ENCODE assay signal across 8 mouse cellular contexts in genomic region chr8:105374513-105374966, GRCm38 (mm10). TPM values are rescaled to one million over a fixed set of nuclear protein-coding genes. Genes with fewer than 3 reads are reported as not detected.
A peak's percentile ranks its signal among the peaks of the same experiment; 100 is the strongest.
DNase-seq lines count a peak whose midpoint lies in the region; ATAC-seq and TF ChIP-seq lines count a peak whose summit lies in the region.

No protein-coding gene starts in this region.

- 26% methylated on average over 33 of the region's 33 CpGs for WGBS in hindbrain, embryonic 11.5 days
- 29% methylated on average over 26 of the region's 33 CpGs for WGBS in lung, embryonic 15.5 days
- WGBS in olfactory bulb, adult 2 months, result 30% methylated on average over 33 of the region's 33 CpGs

- H3K36me3 ChIP-seq in hindbrain, embryonic 11.5 days (ENCODE audit: control insufficient read depth, insufficient read depth, low read length), result no peaks in the 10 kb centered on the region
- peaks cover under 1% of the 10 kb centered on the region; the same call in 1 of the 2 replicates for H3K36me3 ChIP-seq in lung, embryonic 15.5 days

- TF ChIP-seq CTCF in olfactory bulb, adult 2 months (IDR thresholded peaks at IDR 0.05; ENCODE audit: insufficient read depth, low read depth, low read length), result peak; percentile 60; the same call in 1 of the 2 replicates

- no peak for TF ChIP-seq POLR2A in olfactory bulb, adult 2 months (IDR thresholded peaks at IDR 0.05; ENCODE audit: insufficient read depth, low read depth, low read length)

- H3K4me2 ChIP-seq in hindbrain, embryonic 11.5 days (replicated peaks; ENCODE audit: low read depth, low read length), result peak overlapping the region; percentile 36
- H3K4me2 ChIP-seq in lung, embryonic 15.5 days, result peak overlapping the region; percentile 46

- H3K27me3 ChIP-seq in hindbrain, embryonic 11.5 days (ENCODE audit: control insufficient read depth, insufficient read depth, low read length), result no peaks in the 10 kb centered on the region
- H3K27me3 ChIP-seq in lung, embryonic 15.5 days, result no peaks in the 10 kb centered on the region

- H3K27ac ChIP-seq in hindbrain, embryonic 11.5 days (ENCODE audit: low read depth, low read length), result no peak overlapping the region
- no peak overlapping the region for H3K27ac ChIP-seq in lung, embryonic 15.5 days
- H3K27ac ChIP-seq in olfactory bulb, adult 2 months (ENCODE audit: insufficient read depth, low read depth, low read length), result no peak overlapping the region

- peak; percentile 39 for DNase-seq in CD4-positive, CD25-positive, alpha-beta regulatory T cell, adult 2 months (ENCODE audit: low read depth, low spot score)
- peak; percentile 11 for DNase-seq in thymus, postnatal 25 days
- no peak for DNase-seq in thymus, postnatal 36 days
- peak; percentile 66 for DNase-seq in hindbrain, embryonic 11.5 days (ENCODE audit: low spot score)
- no peak for DNase-seq in layer of hippocampus, adult 9-11 months

- H3K4me3 ChIP-seq in hindbrain, embryonic 11.5 days (ENCODE audit: low read depth, low read length), result no peak overlapping the region
- H3K4me3 ChIP-seq in lung, embryonic 15.5 days, result peak overlapping the region; percentile 15; the same call in 1 of the 2 replicates
- peak overlapping the region; percentile 25 for H3K4me3 ChIP-seq in olfactory bulb, adult 2 months (ENCODE audit: insufficient read depth, low read depth, low read length)

- no peak overlapping the region for H3K9ac ChIP-seq in hindbrain, embryonic 11.5 days (ENCODE audit: low read depth, low read length)
- H3K9ac ChIP-seq in lung, embryonic 15.5 days, result no peak overlapping the region; the same call in 1 of the 2 replicates

- ATAC-seq in CD4-positive, CD25-positive, alpha-beta regulatory T cell, adult 4 months, result no peak
- peak; percentile 32; the same call in 1 of the 2 replicates for ATAC-seq in hindbrain, embryonic 11.5 days (ENCODE audit: low FRiP score)
- peak; percentile 32; the same call in 1 of the 2 replicates for ATAC-seq in lung, embryonic 15.5 days (ENCODE audit: borderline replicate concordance, extremely low read depth, low FRiP score, low TSS enrichment)

- no peaks in the 10 kb centered on the region for H3K4me1 ChIP-seq in hindbrain, embryonic 11.5 days (replicated peaks; ENCODE audit: control insufficient read depth, insufficient read depth, low read length)
- peaks cover 39% of the 10 kb centered on the region for H3K4me1 ChIP-seq in lung, embryonic 15.5 days
- peaks cover 11% of the 10 kb centered on the region for H3K4me1 ChIP-seq in olfactory bulb, adult 2 months (ENCODE audit: control insufficient read depth, insufficient read depth, low read length)

- H3K9me3 ChIP-seq in hindbrain, embryonic 11.5 days (ENCODE audit: control insufficient read depth, low read length), result 0 out of 2 replicates have a peak, but pooled peaks cover 4% of the 10 kb centered on the region
- H3K9me3 ChIP-seq in lung, embryonic 15.5 days, result no peaks in the 10 kb centered on the region

RNA-seq across cellular contexts. Expression of gene Plekhg4, which starts 1.5 kb away (rescaled TPM):
- polyA plus RNA-seq in CD4-positive, CD25-positive, alpha-beta regulatory T cell, adult 4 months (2017; shearing (Covaris generic)), result not detected
- 0.26 and 0.73 TPM in 2 replicates for polyA plus RNA-seq in hindbrain, embryonic 11.5 days (2014; fragmentation: Nextera tagmentation; extraction: Ambion mirVana)
- polyA plus RNA-seq in lung, embryonic 15.5 days (2015; fragmentation: Nextera tagmentation; extraction: Ambion mirVana), result 1.1 and 1.5 TPM in 2 replicates
- polyA plus RNA-seq in olfactory bulb, adult 2 months (2012; ENCODE audit: insufficient read depth, insufficient read length, low replicate concordance, missing spikeins), result not detected in 2 replicates

RNA-seq across cellular contexts. Expression of gene Slc9a5, which starts 25.9 kb away (rescaled TPM):
- polyA plus RNA-seq in CD4-positive, CD25-positive, alpha-beta regulatory T cell, adult 4 months (2017; shearing (Covaris generic)), result under 1 TPM in 1 of 2 experiments, not detected in 1; 0.16 TPM
- 3.9 and 4.5 TPM in 2 replicates for polyA plus RNA-seq in hindbrain, embryonic 11.5 days (2014; fragmentation: Nextera tagmentation; extraction: Ambion mirVana)
- 6.4 and 7.2 TPM in 2 replicates for polyA plus RNA-seq in lung, embryonic 15.5 days (2015; fragmentation: Nextera tagmentation; extraction: Ambion mirVana)
- not detected in 2 replicates for polyA plus RNA-seq in olfactory bulb, adult 2 months (2012; ENCODE audit: insufficient read depth, insufficient read length, low replicate concordance, missing spikeins)

RNA-seq across cellular contexts. Expression of gene Fhod1, which starts 26.8 kb away (rescaled TPM):
- 1 to 10 TPM; 2.3 to 5.3 TPM for polyA plus RNA-seq in CD4-positive, CD25-positive, alpha-beta regulatory T cell, adult 4 months (2017; shearing (Covaris generic))
- polyA plus RNA-seq in hindbrain, embryonic 11.5 days (2014; fragmentation: Nextera tagmentation; extraction: Ambion mirVana), result 1.8 and 3.6 TPM in 2 replicates
- polyA plus RNA-seq in lung, embryonic 15.5 days (2015; fragmentation: Nextera tagmentation; extraction: Ambion mirVana), result 10.6 and 11.9 TPM in 2 replicates
- not detected in 2 replicates for polyA plus RNA-seq in olfactory bulb, adult 2 months (2012; ENCODE audit: insufficient read depth, insufficient read length, low replicate concordance, missing spikeins)

RNA-seq across cellular contexts. Expression of gene Kctd19, which starts 38.8 kb away (rescaled TPM):
- polyA plus RNA-seq in CD4-positive, CD25-positive, alpha-beta regulatory T cell, adult 4 months (2017; shearing (Covaris generic)), result not detected
- 0.14 TPM in 1 of 2 replicates, not detected in the other for polyA plus RNA-seq in hindbrain, embryonic 11.5 days (2014; fragmentation: Nextera tagmentation; extraction: Ambion mirVana)
- polyA plus RNA-seq in lung, embryonic 15.5 days (2015; fragmentation: Nextera tagmentation; extraction: Ambion mirVana), result not detected in 2 replicates
- not detected in 2 replicates for polyA plus RNA-seq in olfactory bulb, adult 2 months (2012; ENCODE audit: insufficient read depth, insufficient read length, low replicate concordance, missing spikeins)

RNA-seq across cellular contexts. Expression of gene Lrrc36, which starts 38.8 kb away (rescaled TPM):
- polyA plus RNA-seq in CD4-positive, CD25-positive, alpha-beta regulatory T cell, adult 4 months (2017; shearing (Covaris generic)), result not detected
- 2.8 and 3.0 TPM in 2 replicates for polyA plus RNA-seq in hindbrain, embryonic 11.5 days (2014; fragmentation: Nextera tagmentation; extraction: Ambion mirVana)
- polyA plus RNA-seq in lung, embryonic 15.5 days (2015; fragmentation: Nextera tagmentation; extraction: Ambion mirVana), result 0.43 and 0.67 TPM in 2 replicates
- polyA plus RNA-seq in olfactory bulb, adult 2 months (2012; ENCODE audit: insufficient read depth, insufficient read length, low replicate concordance, missing spikeins), result not detected in 2 replicates

Comparison
In these comparisons a context has a peak if more than half of its experiments do, and no peak if none do; other contexts are left out.
1. DNase-seq: peak in CD4-positive, CD25-positive, alpha-beta regulatory T cell, adult 2 months (single experiment), thymus, postnatal 25 days (single experiment) and hindbrain, embryonic 11.5 days (single experiment); none in thymus, postnatal 36 days (0 of 2) and layer of hippocampus, adult 9-11 months (single experiment).